Comparison of ENCODE assay signal across 8 mouse cellular contexts in the genomic region with DNA sequence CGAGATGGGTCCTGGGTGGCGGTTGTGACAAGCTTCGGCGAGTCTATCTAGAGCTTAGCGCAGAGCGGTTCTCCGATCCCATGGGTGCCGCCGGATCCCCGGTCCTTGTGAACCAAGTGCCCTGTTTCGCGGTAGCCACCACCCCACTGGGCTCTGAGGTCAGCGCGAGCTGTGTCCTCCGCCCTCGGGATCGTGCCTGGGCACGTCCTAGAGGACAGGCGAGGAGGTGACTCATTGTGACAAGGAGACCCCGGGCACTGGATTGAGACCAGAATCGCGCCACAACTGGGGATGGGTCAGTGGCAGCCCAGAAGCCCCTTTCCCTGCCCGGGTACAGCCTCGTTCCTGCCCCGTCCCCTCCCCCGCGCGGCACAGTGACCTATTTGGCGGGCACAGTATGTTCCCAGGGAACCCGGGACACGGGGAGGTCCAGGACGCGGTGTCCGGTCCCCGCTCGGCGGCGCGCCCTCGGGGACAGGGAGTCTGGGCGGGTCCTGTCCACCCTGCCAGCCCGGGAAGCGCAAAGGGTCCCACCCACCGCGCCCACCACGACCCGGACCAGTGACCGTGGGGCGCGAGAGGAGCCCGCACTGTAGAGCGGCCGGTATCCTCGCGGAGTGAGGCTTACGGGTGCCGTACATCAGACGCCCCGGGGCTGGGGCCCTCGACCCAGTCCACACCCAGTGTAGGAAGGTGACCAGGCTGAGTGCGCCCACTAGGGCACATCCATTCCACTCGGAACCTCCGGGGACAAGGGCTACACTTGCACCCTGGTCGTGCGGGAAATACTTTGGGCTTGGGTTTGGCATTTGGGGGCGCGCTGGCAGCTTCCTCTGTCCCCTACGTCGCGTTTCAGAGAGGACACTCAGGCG. TPM values are rescaled to one million over a fixed set of nuclear protein-coding genes. Genes with fewer than 3 reads are reported as not detected.
DNase-seq lines count a peak whose midpoint lies in the region; ATAC-seq and TF ChIP-seq lines count a peak whose summit lies in the region.

No protein-coding gene starts in this region.

- no peaks in the 10 kb centered on the region for H3K36me3 ChIP-seq in heart, embryonic 11.5 days (ENCODE audit: control insufficient read depth, insufficient read depth, low read length)
- peaks cover 4% of the 10 kb centered on the region; the same call in 1 of the 2 replicates for H3K36me3 ChIP-seq in kidney, embryonic 15.5 days
- no peaks in the 10 kb centered on the region for H3K36me3 ChIP-seq in lung, embryonic 15.5 days

- DNase-seq in CD4-positive, CD25-positive, alpha-beta regulatory T cell, adult 2 months (ENCODE audit: low read depth, low spot score) = peak; percentile 58
- DNase-seq in adrenal gland, postnatal 4 days (ENCODE audit: low spot score in 2 of 2) = peak; percentile 46 to 48
- peak; percentile 40 for DNase-seq in ovary, adult 18-20 months (ENCODE audit: low spot score)
- DNase-seq in thymus, postnatal 25 days = peak; percentile 44

- peak; percentile 27; the same call in 1 of the 2 replicates for ATAC-seq in heart, embryonic 11.5 days (replicated peaks; ENCODE audit: insufficient number of reproducible peaks, low FRiP score, low TSS enrichment)
- ATAC-seq in kidney, embryonic 15.5 days (replicated peaks; ENCODE audit: low FRiP score) = peak; percentile 44
- ATAC-seq in lung, embryonic 15.5 days (ENCODE audit: borderline replicate concordance, extremely low read depth, low FRiP score, low TSS enrichment) = peak; percentile 41

- WGBS in heart, embryonic 11.5 days (ENCODE audit: insufficient replicate concordance) = under 1% methylated on average over 62 of the region's 71 CpGs
- under 1% methylated on average over 71 of the region's 71 CpGs for WGBS in kidney, embryonic 15.5 days
- under 1% methylated on average over 71 of the region's 71 CpGs for WGBS in lung, embryonic 15.5 days

- TF ChIP-seq CTCF in embryonic fibroblast, embryonic 13.5 days (IDR thresholded peaks at IDR 0.05; ENCODE audit: borderline replicate concordance, insufficient read depth, low read length) = no peak

- peak overlapping the region; percentile 68 for H3K4me2 ChIP-seq in heart, embryonic 11.5 days
- H3K4me2 ChIP-seq in kidney, embryonic 15.5 days = peak overlapping the region; percentile 91
- peak overlapping the region; percentile 84 for H3K4me2 ChIP-seq in lung, embryonic 15.5 days

- H3K9me3 ChIP-seq in heart, embryonic 11.5 days (replicated peaks; ENCODE audit: control insufficient read depth, low read length) = no peaks in the 10 kb centered on the region
- no peaks in the 10 kb centered on the region for H3K9me3 ChIP-seq in kidney, embryonic 15.5 days (replicated peaks)
- H3K9me3 ChIP-seq in lung, embryonic 15.5 days = no peaks in the 10 kb centered on the region

- H3K27me3 ChIP-seq in heart, embryonic 11.5 days (ENCODE audit: control insufficient read depth, insufficient read depth, low read length) = peaks cover 11% of the 10 kb centered on the region
- H3K27me3 ChIP-seq in kidney, embryonic 15.5 days = peaks cover 28% of the 10 kb centered on the region
- H3K27me3 ChIP-seq in lung, embryonic 15.5 days = peaks cover 25% of the 10 kb centered on the region

- H3K27ac ChIP-seq in embryonic fibroblast, embryonic 13.5 days (ENCODE audit: insufficient read depth, low read length) = peak overlapping the region; percentile 85
- peak overlapping the region; percentile 24; the same call in 1 of the 2 replicates for H3K27ac ChIP-seq in heart, embryonic 11.5 days (ENCODE audit: low read depth, low read length)
- peak overlapping the region; percentile 34 for H3K27ac ChIP-seq in kidney, embryonic 15.5 days
- H3K27ac ChIP-seq in lung, embryonic 15.5 days = peak overlapping the region; percentile 43; the same call in 1 of the 2 replicates

- peak overlapping the region; percentile 71 for H3K9ac ChIP-seq in heart, embryonic 11.5 days (ENCODE audit: low read depth, low read length)
- H3K9ac ChIP-seq in kidney, embryonic 15.5 days = peak overlapping the region; percentile 61
- peak overlapping the region; percentile 38 for H3K9ac ChIP-seq in lung, embryonic 15.5 days

- peak; percentile 21; the same call in 1 of the 2 replicates for TF ChIP-seq POLR2A in embryonic fibroblast, embryonic 13.5 days (IDR thresholded peaks at IDR 0.05; ENCODE audit: low read depth, low read length)

- H3K4me3 ChIP-seq in embryonic fibroblast, embryonic 13.5 days (ENCODE audit: insufficient read depth, low read length) = peak overlapping the region; percentile 93
- H3K4me3 ChIP-seq in heart, embryonic 11.5 days (ENCODE audit: low read depth, low read length) = peak overlapping the region; percentile 43
- peak overlapping the region; percentile 57 for H3K4me3 ChIP-seq in kidney, embryonic 15.5 days (replicated peaks)
- H3K4me3 ChIP-seq in lung, embryonic 15.5 days = peak overlapping the region; percentile 48

- H3K4me1 ChIP-seq in embryonic fibroblast, embryonic 13.5 days (ENCODE audit: control insufficient read depth, insufficient read depth, low read length) = no peaks in the 10 kb centered on the region
- H3K4me1 ChIP-seq in heart, embryonic 11.5 days (ENCODE audit: control insufficient read depth, insufficient read depth, low read length) = no peaks in the 10 kb centered on the region; the same call in 1 of the 2 replicates
- peaks cover 42% of the 10 kb centered on the region for H3K4me1 ChIP-seq in kidney, embryonic 15.5 days
- peaks cover 36% of the 10 kb centered on the region for H3K4me1 ChIP-seq in lung, embryonic 15.5 days

RNA-seq across cellular contexts. Expression of gene Cdkn1a, which starts 3.8 kb away (rescaled TPM):
- total RNA-seq in adrenal gland, postnatal 4 days (2021) = 10 to 100 TPM; 33.7 to 36.0 TPM
- polyA plus RNA-seq in embryonic fibroblast, embryonic 13.5 days (2011; ENCODE audit: insufficient read length, low read depth, missing spikeins) = 453 and 677 TPM in 2 replicates
- 39.3 TPM in 2 replicates for polyA plus RNA-seq in heart, embryonic 11.5 days (2014; fragmentation: Nextera tagmentation; extraction: Ambion mirVana)
- 62.2 and 79.3 TPM in 2 replicates for polyA plus RNA-seq in kidney, embryonic 15.5 days (2015; fragmentation: Nextera tagmentation; extraction: Ambion mirVana)
- polyA plus RNA-seq in lung, embryonic 15.5 days (2015; fragmentation: Nextera tagmentation; extraction: Ambion mirVana) = 28.3 and 30.1 TPM in 2 replicates

RNA-seq across cellular contexts. Expression of gene Rab44, which starts 19.4 kb away (rescaled TPM):
- total RNA-seq in adrenal gland, postnatal 4 days (2021) = 1 to 10 TPM; 1.4 to 1.7 TPM
- polyA plus RNA-seq in embryonic fibroblast, embryonic 13.5 days (2011; ENCODE audit: insufficient read length, low read depth, missing spikeins) = not detected in 2 replicates
- 0.20 TPM in 1 of 2 replicates, not detected in the other for polyA plus RNA-seq in heart, embryonic 11.5 days (2014; fragmentation: Nextera tagmentation; extraction: Ambion mirVana)
- 0.34 and 0.35 TPM in 2 replicates for polyA plus RNA-seq in kidney, embryonic 15.5 days (2015; fragmentation: Nextera tagmentation; extraction: Ambion mirVana)
- polyA plus RNA-seq in lung, embryonic 15.5 days (2015; fragmentation: Nextera tagmentation; extraction: Ambion mirVana) = 0.52 and 1.4 TPM in 2 replicates

Comparison
In these comparisons a context has a peak if more than half of its experiments do, and no peak if none do; other contexts are left out.
1. Peak in every context shown above with its lines: DNase-seq, ATAC-seq, H3K4me3 ChIP-seq and H3K27ac ChIP-seq.
2. H3K27ac ChIP-seq: peak in every context shown above with its lines; median percentile 85 in embryonic fibroblast, embryonic 13.5 days; 43 in lung, embryonic 15.5 days; 34 in kidney, embryonic 15.5 days; 24 in heart, embryonic 11.5 days.
3. H3K4me3 ChIP-seq: peak in every context shown above with its lines; median percentile 93 in embryonic fibroblast, embryonic 13.5 days; 57 in kidney, embryonic 15.5 days; 48 in lung, embryonic 15.5 days; 43 in heart, embryonic 11.5 days.